Mouse (Mus musculus): ENCODE data around the gene Nup54.

DNA sequence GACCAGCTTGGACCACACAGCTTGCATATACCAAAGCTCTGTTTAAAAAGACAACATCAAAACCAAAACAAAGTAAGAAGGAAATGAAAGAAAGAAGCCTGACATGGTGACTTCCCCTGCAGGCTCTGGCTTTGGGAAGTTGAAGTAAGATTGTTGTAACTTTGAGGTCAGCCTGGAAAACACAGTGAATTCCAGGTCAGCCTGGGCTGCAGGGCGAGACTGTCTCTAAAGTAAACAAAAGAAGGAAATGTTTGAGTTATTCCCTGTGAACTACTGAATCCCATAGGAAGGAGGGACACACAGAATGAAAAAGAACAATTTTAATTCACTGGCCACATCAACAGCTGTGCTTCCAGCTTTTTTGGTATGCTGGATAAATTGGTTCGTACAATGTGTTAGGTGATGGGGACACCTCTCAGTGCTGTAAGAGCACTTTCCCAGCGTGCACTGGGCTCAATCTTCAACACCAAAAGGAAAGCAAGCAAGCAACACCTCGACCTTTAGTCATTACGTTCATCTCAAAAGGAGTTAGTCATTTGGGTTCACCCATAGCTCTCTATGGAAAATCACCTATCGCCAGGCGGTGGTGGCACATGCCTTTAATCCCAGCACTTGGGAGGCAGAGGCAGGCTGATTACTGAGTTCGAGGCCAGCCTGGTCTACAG lies 32.2 kb upstream of the Nup54 start:
- TF ChIP-seq CTCF (conservative IDR thresholded peaks at IDR 0.05; ENCODE audit: low read length) (no peak), POU5F1 (IDR thresholded peaks at IDR 0.05; ENCODE audit: borderline replicate concordance, low read length) (no peak)
